Mouse (Mus musculus) kidney, embryonic 14.5 days (tissue): ENCODE results near the gene Ing2. TPM values are rescaled to one million over a fixed set of nuclear protein-coding genes. Genes with fewer than 3 reads are reported as not detected.
A peak's percentile ranks its signal among the peaks of the same experiment; 100 is the strongest.

Experiments used
- ATAC-seq: fragments of 200-750 bp; cut with Nextera tagmentation; 2 replicates; pipeline ENCODE4 v1.8.0; 2017; ENCODE audit warnings: moderate number of reproducible peaks, mild to moderate bottlenecking, moderate TSS enrichment, moderate library complexity; ENCODE audit not compliant: low FRiP score, low TSS enrichment
- H3K27ac ChIP-seq: fragments of 300-500 bp; sonication (generic); 2 replicates; pipeline ENCODE4 v1.5.1; 2014; ENCODE audit warnings: low read depth, mild to moderate bottlenecking, low read length, moderate library complexity, mixed read lengths
- H3K27me3 ChIP-seq: fragments of 300-500 bp; sonication (generic); 2 replicates; pipeline ENCODE4 v1.6.1; 2014; ENCODE audit warnings: mild to moderate bottlenecking, low read length; ENCODE audit not compliant: control insufficient read depth, insufficient read depth
- H3K36me3 ChIP-seq: fragments of 300-500 bp; sonication (generic); 2 replicates; pipeline ENCODE4 v1.6.1; 2014; ENCODE audit warnings: low read length, mixed read lengths; ENCODE audit not compliant: control insufficient read depth, insufficient read depth
- H3K4me1 ChIP-seq: fragments of 300-500 bp; sonication (generic); 2 replicates; pipeline ENCODE4 v1.6.1; 2014; ENCODE audit warnings: low read length, mixed read lengths; ENCODE audit not compliant: control insufficient read depth, insufficient read depth
- H3K4me2 ChIP-seq: fragments of 300-500 bp; sonication (generic); replicated peaks from 2 replicates; pipeline ENCODE4 v1.6.1; 2014; ENCODE audit warnings: low read depth, mild to moderate bottlenecking, low read length
- H3K4me3 ChIP-seq: fragments of 300-500 bp; sonication (generic); 2 replicates; pipeline ENCODE4 v1.5.1; 2014; ENCODE audit warnings: mild to moderate bottlenecking, low read length
- H3K9ac ChIP-seq: fragments of 300-500 bp; sonication (generic); 2 replicates; pipeline ENCODE4 v1.6.1; 2014; ENCODE audit warnings: low read depth, mild to moderate bottlenecking, low read length, moderate library complexity
- H3K9me3 ChIP-seq: fragments of 300-500 bp; sonication (generic); 2 replicates; pipeline ENCODE4 v1.6.1; 2016; ENCODE audit warnings: low read length; ENCODE audit not compliant: control insufficient read depth
- WGBS: fragments of 180-500 bp; shearing (Covaris S2); extraction: QIAGEN DNeasy Blood & Tissue Kit; methylation state at CpG from one replicate; pipeline ENCODE4 v1.1.7; 2014; 5-methylcytosine and 5-hydroxymethylcytosine counted together
- polyA plus RNA-seq: library from polyadenylated mRNA; unstranded; fragments of >200 nt; fragmentation: Nextera tagmentation; extraction: Ambion mirVana; gene quantifications from 2 replicates; pipeline ENCODE4 v1.2.1, GENCODE M21; 2014

Gene Ing2
- polyA plus RNA-seq, 1 experiment from 2014 or later, result 15.0 TPM

DNA sequence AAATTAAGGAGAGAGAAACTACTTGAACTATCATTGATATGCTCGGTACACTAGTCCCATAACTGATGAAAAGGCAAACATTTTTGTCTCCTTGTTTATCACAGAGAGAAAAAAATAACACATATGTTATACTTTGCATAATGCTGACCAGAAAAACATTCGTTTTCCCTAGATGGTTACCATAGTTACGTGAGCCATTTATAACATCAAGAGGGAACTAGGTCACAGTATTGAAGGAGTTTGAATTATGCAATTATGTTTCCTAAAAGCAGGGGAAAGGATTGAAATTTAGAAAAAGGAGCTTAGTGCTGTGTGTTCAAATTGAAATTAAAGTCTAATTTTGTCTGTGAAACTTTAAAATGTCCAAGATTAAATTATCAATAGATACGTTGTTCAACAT lies 5.0 kb upstream of the Ing2 start:
- Histone ChIP-seq H3K9me3 (no peaks in the 10 kb centered on the region), H3K36me3 (0 out of 2 replicates have a peak, but pooled peaks cover 5% of the 10 kb centered on the region), H3K4me1 (no peaks in the 10 kb centered on the region), H3K27ac (no peak overlapping the region), H3K27me3 (no peaks in the 10 kb centered on the region), H3K4me2 (no peak overlapping the region), H3K9ac (no peak overlapping the region), H3K4me3 (no peak overlapping the region)
- ATAC-seq, result no peak
- WGBS, result 91% methylated on average over 4 of the region's 4 CpGs

DNA sequence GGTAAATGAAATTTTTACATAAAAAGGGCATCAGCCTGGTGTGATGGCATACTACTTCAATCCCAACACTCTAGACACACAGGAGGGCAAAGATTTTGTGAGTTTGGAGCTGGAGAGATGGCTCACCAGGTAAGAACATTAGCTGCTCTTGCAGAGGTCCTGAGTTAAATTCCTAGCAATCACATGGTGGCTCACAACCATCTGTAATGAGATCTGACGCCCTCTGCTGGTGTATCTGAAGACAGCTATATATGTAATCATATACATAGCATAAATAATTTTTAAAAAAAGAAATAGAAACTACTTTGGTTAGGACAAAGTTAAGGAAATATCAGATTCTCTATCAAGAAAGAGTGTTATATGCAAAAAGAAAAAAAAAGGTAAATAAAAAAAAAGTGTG lies 4.2 kb upstream of the Ing2 start:
- Histone ChIP-seq H3K4me1 (no peaks in the 10 kb centered on the region), H3K27ac (no peak overlapping the region), H3K36me3 (0 out of 2 replicates have a peak, but pooled peaks cover 5% of the 10 kb centered on the region), H3K27me3 (no peaks in the 10 kb centered on the region), H3K9ac (no peak overlapping the region), H3K4me3 (no peak overlapping the region), H3K4me2 (no peak overlapping the region), H3K9me3 (no peaks in the 10 kb centered on the region)
- ATAC-seq, result no peak
- 95% methylated on average over 1 of the region's 1 CpGs for WGBS

DNA sequence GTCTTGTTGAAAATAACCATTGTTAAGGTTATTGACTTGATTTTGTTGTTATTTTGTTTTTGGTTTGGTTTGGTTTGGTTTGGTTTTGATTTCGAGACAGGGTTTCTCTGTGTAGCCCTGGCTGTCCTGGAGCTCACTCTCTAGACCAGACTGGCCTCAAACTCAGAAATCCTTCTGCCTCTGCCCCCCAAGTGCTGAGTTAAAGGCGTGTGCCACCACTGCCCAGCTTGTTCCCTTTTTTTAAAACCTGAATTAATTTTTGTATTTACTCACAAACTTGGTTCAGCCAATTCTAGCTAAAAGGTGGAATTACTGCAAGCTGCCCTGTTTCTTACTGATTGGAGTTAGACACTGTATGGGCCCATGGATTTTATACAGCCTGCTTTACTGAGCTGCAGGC lies 1.3 kb upstream of the Ing2 start:
- H3K4me2 ChIP-seq, result peak overlapping the region; percentile 65
- WGBS, result 43% methylated on average over 2 of the region's 2 CpGs
- no peak overlapping the region for H3K27ac ChIP-seq
- no peaks in the 10 kb centered on the region for H3K36me3 ChIP-seq
- peak overlapping the region; percentile 98 for H3K4me3 ChIP-seq
- no peaks in the 10 kb centered on the region for H3K4me1 ChIP-seq
- no peak for ATAC-seq
- peak overlapping the region; percentile 92; the same call in 1 of the 2 replicates for H3K9ac ChIP-seq
- no peaks in the 10 kb centered on the region for H3K9me3 ChIP-seq
- H3K27me3 ChIP-seq, result no peaks in the 10 kb centered on the region

DNA sequence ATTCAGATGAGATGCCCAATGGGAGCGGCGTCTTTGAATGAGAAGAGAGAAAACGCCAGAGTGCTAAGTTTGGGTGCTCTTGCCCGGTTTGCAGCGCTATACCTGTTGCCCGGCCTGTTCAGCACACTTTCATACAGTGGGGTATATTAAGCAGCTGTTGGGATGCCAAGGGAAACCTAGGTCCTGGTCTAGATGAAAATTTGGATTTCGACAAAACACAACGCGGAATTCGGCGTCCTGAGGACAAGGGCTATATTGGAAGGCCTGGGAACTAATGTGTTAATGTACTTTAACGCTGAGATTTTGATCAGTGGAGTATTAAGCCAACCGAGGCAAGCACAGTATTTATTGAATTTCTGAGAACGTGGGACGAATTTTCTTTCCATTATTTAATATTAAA lies 868 bp upstream of the Ing2 start:
- 2% methylated on average over 15 of the region's 15 CpGs for WGBS

DNA sequence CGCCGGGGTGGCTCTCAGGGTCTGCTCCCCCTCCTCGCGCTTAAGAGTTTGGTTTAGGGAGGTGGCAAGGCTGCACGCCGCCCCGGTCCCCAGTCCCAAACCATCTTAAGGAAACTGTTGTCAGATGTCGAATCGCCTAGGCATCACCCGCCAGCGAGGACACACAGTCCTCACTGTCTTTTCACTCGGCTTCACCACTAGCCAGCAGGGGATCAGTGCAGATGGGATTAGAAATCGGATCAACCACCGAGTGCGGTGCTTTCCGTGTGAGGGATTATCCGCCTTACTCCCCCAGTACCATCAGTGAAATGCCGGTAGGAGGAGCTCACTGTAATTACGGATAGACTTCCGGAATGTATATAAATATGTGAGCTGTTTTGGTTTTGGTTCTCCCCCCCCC lies 430 bp upstream of the Ing2 start:
- no peaks in the 10 kb centered on the region for H3K27me3 ChIP-seq
- peak; percentile 9; the same call in 1 of the 2 replicates for ATAC-seq

More for the DNA sequence above, 868 bp upstream of the Ing2 start:
- no peaks in the 10 kb centered on the region for H3K9me3 ChIP-seq
- no peaks in the 10 kb centered on the region for H3K27me3 ChIP-seq
- peak overlapping the region; percentile 65 for H3K4me2 ChIP-seq
- H3K9ac ChIP-seq, result peak overlapping the region; percentile 92
- H3K27ac ChIP-seq, result peak overlapping the region; percentile 98; the same call in 1 of the 2 replicates
- no peaks in the 10 kb centered on the region for H3K36me3 ChIP-seq
- H3K4me3 ChIP-seq, result peak overlapping the region; percentile 98
- no peak for ATAC-seq
- no peaks in the 10 kb centered on the region for H3K4me1 ChIP-seq

DNA sequence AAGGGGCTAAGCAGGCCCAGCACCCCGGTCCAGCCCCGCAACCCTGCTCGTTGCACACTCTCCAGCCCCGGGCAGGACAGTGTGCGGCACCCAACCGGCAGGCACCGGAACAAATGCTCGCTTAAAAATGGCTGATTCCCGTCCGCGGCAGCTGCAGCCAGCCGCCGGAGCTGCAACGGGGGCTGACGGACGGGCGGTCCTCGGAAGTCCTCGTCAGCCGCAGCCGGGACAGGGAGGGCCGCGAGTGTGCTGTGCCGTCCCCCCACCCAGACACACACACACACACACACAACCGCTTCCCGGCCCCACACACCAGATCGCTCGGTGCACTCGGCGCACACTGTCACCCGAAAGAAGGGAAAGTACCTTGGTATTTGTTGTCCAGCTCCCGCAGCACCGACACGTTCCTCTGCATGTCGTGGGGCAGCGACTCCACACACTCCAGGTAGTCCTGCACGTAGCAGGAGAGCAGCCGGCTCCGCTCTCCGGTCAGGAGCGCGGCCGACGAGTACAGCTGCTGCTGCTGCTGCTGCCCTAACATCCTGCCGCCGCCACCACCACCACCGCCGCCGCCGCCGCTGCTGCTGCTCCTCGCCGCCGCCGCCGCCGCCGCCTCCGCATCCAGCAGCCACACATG lies 1.1 kb downstream of the Ing2 start:
- H3K9me3 ChIP-seq, result no peaks in the 10 kb centered on the region
- peak; percentile 39 for ATAC-seq
- H3K27ac ChIP-seq, result peak overlapping the region; percentile 98
- peak overlapping the region; percentile 65 for H3K4me2 ChIP-seq
- H3K9ac ChIP-seq, result peak overlapping the region; percentile 92
- H3K4me1 ChIP-seq, result no peaks in the 10 kb centered on the region
- WGBS, result under 1% methylated on average over 45 of the region's 59 CpGs
- H3K27me3 ChIP-seq, result no peaks in the 10 kb centered on the region
- H3K4me3 ChIP-seq, result peak overlapping the region; percentile 98
- no peaks in the 10 kb centered on the region for H3K36me3 ChIP-seq

More for the DNA sequence above, 430 bp upstream of the Ing2 start:
- Histone ChIP-seq H3K9ac (peak overlapping the region; percentile 92), H3K4me1 (no peaks in the 10 kb centered on the region), H3K4me3 (peak overlapping the region; percentile 98), H3K36me3 (no peaks in the 10 kb centered on the region), H3K27ac (peak overlapping the region; percentile 98), H3K9me3 (no peaks in the 10 kb centered on the region), H3K4me2 (peak overlapping the region; percentile 65)
- WGBS, result under 1% methylated on average over 18 of the region's 20 CpGs

DNA sequence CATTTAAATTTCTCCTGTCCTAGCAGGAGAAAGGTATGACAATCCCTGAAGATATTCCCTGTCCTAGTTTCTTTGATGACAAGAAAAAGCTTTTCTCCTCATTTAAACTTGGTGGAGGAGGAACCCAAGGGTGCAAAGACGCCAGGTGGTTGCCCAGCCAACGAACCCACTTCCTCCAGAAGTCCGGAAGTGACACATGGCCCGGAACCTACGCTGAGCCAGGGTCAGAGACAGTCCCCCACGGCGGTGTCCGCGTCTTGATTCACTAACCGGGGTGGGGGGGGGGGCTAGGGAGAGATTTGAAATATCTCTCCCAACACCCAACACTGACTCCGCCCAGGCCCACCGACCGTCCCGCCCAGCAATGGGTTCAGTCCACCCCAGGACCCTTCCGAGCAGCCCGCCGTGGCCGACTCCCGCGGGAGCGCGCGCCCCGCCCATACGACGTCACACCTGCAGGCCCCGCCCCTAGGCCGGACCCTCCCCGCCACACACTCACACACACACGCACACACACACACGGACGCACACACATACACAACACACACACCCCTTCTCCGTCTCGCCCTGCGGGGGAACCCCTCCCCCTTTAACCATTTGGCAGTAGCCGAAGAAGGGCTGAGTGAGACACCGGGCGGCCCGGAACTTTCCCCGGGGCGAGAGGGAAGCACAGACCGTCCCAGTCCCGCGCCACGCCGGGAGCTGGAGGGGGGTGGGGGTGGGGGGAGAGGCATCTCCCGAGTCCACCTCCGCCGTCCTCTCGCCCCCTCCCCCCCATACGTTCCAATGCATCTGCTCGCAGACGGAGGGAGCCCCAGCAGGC lies 1.8 kb downstream of the Ing2 start:
- Histone ChIP-seq H3K36me3 (peaks cover 6% of the 10 kb centered on the region), H3K4me1 (no peaks in the 10 kb centered on the region), H3K9ac (peak overlapping the region; percentile 92), H3K27me3 (no peaks in the 10 kb centered on the region), H3K9me3 (no peaks in the 10 kb centered on the region), H3K27ac (peak overlapping the region; percentile 98), H3K4me3 (peak overlapping the region; percentile 98), H3K4me2 (peak overlapping the region; percentile 65)
- WGBS, result under 1% methylated on average over 51 of the region's 53 CpGs
- ATAC-seq, result peak; percentile 76

DNA sequence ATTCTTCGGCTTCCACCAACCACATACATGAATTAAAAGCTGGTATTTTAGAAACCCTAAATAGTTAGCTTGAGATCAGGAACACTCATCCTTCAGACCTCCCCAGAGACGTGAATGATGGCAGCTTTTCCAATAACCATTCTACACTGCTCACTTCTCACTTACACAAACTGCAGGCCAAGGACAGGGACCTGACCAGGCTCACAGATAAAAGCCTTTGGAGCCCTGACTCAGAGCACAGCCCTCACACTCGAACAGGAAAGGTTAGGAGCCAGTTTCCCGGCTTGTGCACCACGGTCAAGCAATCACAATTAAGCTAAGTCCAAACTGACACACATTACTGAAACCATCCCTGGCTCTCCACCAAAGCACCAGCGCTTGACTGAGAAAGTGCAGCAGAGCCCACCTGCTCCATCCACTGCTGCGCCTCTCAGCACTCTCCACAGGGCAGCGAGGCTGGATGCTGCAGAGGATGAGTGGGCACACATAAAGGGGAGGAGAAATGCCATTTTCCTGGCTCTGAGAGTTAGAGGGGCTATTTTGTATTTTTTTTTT lies 11.0 kb downstream of the Ing2 start:
- H3K4me2 ChIP-seq, result no peak overlapping the region
- H3K4me3 ChIP-seq, result no peak overlapping the region
- no peaks in the 10 kb centered on the region for H3K4me1 ChIP-seq
- H3K9me3 ChIP-seq, result no peaks in the 10 kb centered on the region
- H3K9ac ChIP-seq, result no peak overlapping the region
- 90% methylated on average over 8 of the region's 8 CpGs for WGBS
- H3K27me3 ChIP-seq, result no peaks in the 10 kb centered on the region
- no peak overlapping the region for H3K27ac ChIP-seq
- peaks cover 11% of the 10 kb centered on the region for H3K36me3 ChIP-seq
- no peak for ATAC-seq

DNA sequence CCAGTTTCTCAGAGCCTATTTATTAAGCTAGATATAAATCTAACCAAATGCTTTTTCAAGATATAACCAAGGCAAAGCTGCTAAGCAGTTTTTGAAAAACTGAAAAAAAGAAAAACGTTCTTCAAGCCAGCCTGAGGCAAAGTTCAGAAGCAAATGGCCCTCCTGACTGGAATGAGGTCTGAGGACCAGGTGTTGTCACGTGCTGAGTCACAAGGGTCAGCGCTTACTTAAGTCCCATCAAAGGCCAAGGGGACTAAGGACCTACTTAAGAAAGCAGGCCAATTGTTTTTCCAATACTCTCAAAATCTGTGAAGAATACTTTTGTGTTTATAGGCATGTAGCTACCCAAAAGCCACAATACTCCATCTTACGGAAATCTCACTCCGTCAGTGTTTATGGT lies 12.2 kb downstream of the Ing2 start:
- no peak overlapping the region for H3K27ac ChIP-seq
- no peak for ATAC-seq
- H3K4me2 ChIP-seq, result no peak overlapping the region
- 75% methylated on average over 5 of the region's 5 CpGs for WGBS
- H3K9me3 ChIP-seq, result no peaks in the 10 kb centered on the region
- no peaks in the 10 kb centered on the region for H3K27me3 ChIP-seq
- H3K4me1 ChIP-seq, result no peaks in the 10 kb centered on the region
- H3K9ac ChIP-seq, result no peak overlapping the region
- no peak overlapping the region for H3K4me3 ChIP-seq
- H3K36me3 ChIP-seq, result peaks cover 4% of the 10 kb centered on the region; the same call in 1 of the 2 replicates
